Mouse (Mus musculus) heart, adult 2 months (tissue): Measurements from ENCODE around the gene Sco1. TPM values are rescaled to one million over a fixed set of nuclear protein-coding genes. Genes with fewer than 3 reads are reported as not detected.

ENCODE experiments used
- DNase-seq, 2 experiments: peaks; one replicate each; pipeline ENCODE4 v3.0.0; 2021
- H3K27ac ChIP-seq: fragments of 200-600 bp; 2 replicates; pipeline ENCODE4 v1.8.1; 2022
- H3K27me3 ChIP-seq: fragments of 200-500 bp; 2 replicates; pipeline ENCODE4 v1.6.1; 2012; ENCODE audit warnings: mild to moderate bottlenecking, low read length, inconsistent platforms, mixed read lengths; ENCODE audit not compliant: control insufficient read depth, insufficient read depth
- H3K36me3 ChIP-seq: fragments of 200-500 bp; 2 replicates; pipeline ENCODE4 v1.6.1; 2012; ENCODE audit warnings: low read length, inconsistent platforms; ENCODE audit not compliant: control insufficient read depth, insufficient read depth
- H3K4me1 ChIP-seq: fragments of 200-500 bp; 2 replicates; pipeline ENCODE4 v1.6.1; 2011; ENCODE audit warnings: low read length; ENCODE audit not compliant: control insufficient read depth, insufficient read depth
- H3K4me3 ChIP-seq: fragments of 200-600 bp; 2 replicates; pipeline ENCODE4 v1.8.1; 2022
- H3K79me2 ChIP-seq: fragments of 200-500 bp; replicated peaks from 2 replicates; pipeline ENCODE4 v1.6.1; 2012; ENCODE audit warnings: mild to moderate bottlenecking, inconsistent platforms, low read length, moderate library complexity, mixed read lengths; ENCODE audit not compliant: control insufficient read depth, insufficient read depth
- H3K9ac ChIP-seq: fragments of 200-500 bp; 2 replicates; pipeline ENCODE4 v1.6.1; 2012; ENCODE audit warnings: low read depth, mild to moderate bottlenecking, control low read depth, inconsistent platforms, low read length, mixed read lengths
- CTCF ChIP-seq: fragments of 200-600 bp; IDR thresholded peaks from 2 replicates; pipeline ENCODE4 v1.8.1; 2022; ENCODE audit warnings: antibody characterized with exemption, mild to moderate bottlenecking, moderate library complexity
- EP300 ChIP-seq: fragments of 200-500 bp; IDR thresholded peaks from 2 replicates; pipeline ENCODE4 v1.6.1; 2011; ENCODE audit warnings: low read depth, low read length, control low read depth; ENCODE audit not compliant: insufficient read depth
- POLR2A ChIP-seq: fragments of 200-500 bp; IDR thresholded peaks from 2 replicates; pipeline ENCODE4 v1.6.1; 2011; ENCODE audit warnings: mild to moderate bottlenecking, low read depth, low read length, control low read depth; ENCODE audit not compliant: insufficient read depth
- WGBS: fragments of 180-500 bp; shearing (Covaris S2); methylation state at CpG from one replicate; pipeline ENCODE4 v1.1.7; 2018; 5-methylcytosine and 5-hydroxymethylcytosine counted together
- intact Hi-C: fragments of 180-260 bp; cut with DNase I; formaldehyde crosslinking; loops from one replicate; pipeline ENCODE4 v1.15.1; 2025
- microRNA-seq, 2 experiments: library from miRNA; unstranded; fragments of <30 nt; microRNA quantifications; one replicate each; pipeline ENCODE4 v1.2.0; 2021
- polyA plus RNA-seq: library from polyadenylated mRNA; depleted of rRNA; stranded (reverse); fragments of >200 nt; gene quantifications from 2 replicates; pipeline ENCODE4 v1.2.3, GENCODE M21; 2012; rRNA removed
- total RNA-seq, 2 experiments: library from RNA; stranded (reverse); gene quantifications; 2 replicates each; pipeline ENCODE4 v1.2.3; 2021

Sco1 gene
- total and polyA plus RNA-seq, 3 experiments = 7.8 to 20.1 (median 18.3) TPM

DNA sequence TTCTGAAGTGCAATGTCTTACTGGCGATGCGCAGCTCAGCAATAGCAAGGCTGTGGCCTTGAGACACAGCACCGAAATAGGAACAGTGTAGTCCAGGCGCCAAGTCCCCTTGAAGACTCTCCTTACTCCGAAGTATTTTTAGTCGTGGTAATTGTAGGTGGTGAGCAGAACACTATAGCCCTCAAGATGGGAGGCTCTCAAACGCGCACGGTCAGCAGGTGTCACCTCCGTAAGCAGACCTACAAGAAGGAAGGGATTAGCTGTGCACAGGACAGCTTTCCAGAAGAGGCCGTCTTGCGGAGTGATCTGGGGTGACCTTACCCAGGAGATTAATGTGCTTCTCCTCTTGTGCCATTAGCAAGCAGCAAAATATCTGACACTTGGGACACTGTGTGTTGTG is 62.4 kb downstream of the Sco1 start:
- Histone ChIP-seq H3K79me2 (no peaks in the 10 kb centered on the region), H3K27ac (no peak overlapping the region), H3K4me3 (no peak overlapping the region), H3K27me3 (no peaks in the 10 kb centered on the region), H3K4me1 (no peaks in the 10 kb centered on the region), H3K36me3 (no peaks in the 10 kb centered on the region), H3K9ac (no peak overlapping the region)
- intact Hi-C loops = loop anchor here (5.0 kb wide), 1 partner anchor 562 kb away; no protein-coding TSS in a partner anchor
- no peak for TF ChIP-seq POLR2A
- no peak for TF ChIP-seq EP300
- TF ChIP-seq CTCF = no peak
- no peak for DNase-seq
- WGBS = 84% methylated on average over 12 of the region's 12 CpGs

Small RNA genes lying within 50 kb of the gene (microRNA-seq; reads per million reads assigned to microRNA genes)
- 0 reads per million in 2 experiments for gene Mir6923

Other genes starting within 250 kb of the Sco1 start
- gene Pirt, start 140.7 kb upstream of the Sco1 start, total RNA-seq = 1 to 10 TPM; 7.9 to 8.3 TPM
- gene Pirt, start 140.7 kb upstream of the Sco1 start, polyA plus RNA-seq = 6.6 and 13.6 TPM in 2 replicates
- not detected for gene Tmem238l, start 96.0 kb upstream of the Sco1 start, total RNA-seq
- gene Tmem238l, start 96.0 kb upstream of the Sco1 start, polyA plus RNA-seq = not detected in 2 replicates
- 1 to 10 TPM; 1.9 to 2.0 TPM for gene Tmem220, start 27.5 kb upstream of the Sco1 start, total RNA-seq
- gene Tmem220, start 27.5 kb upstream of the Sco1 start, polyA plus RNA-seq = 2.1 and 3.8 TPM in 2 replicates
- 10 to 100 TPM; 10.8 to 14.6 TPM for gene Adprm, start 76 bp upstream of the Sco1 start, total RNA-seq
- 9.8 and 20.6 TPM in 2 replicates for gene Adprm, start 76 bp upstream of the Sco1 start, polyA plus RNA-seq
- gene Myh3, start 25.6 kb downstream of the Sco1 start, total RNA-seq = not detected
- gene Myh3, start 25.6 kb downstream of the Sco1 start, polyA plus RNA-seq = not detected in 2 replicates
- gene Myh2, start 118.4 kb downstream of the Sco1 start, total RNA-seq = not detected
- not detected in 2 replicates for gene Myh2, start 118.4 kb downstream of the Sco1 start, polyA plus RNA-seq
- not detected for gene Myh1, start 147.4 kb downstream of the Sco1 start, total RNA-seq
- gene Myh1, start 147.4 kb downstream of the Sco1 start, polyA plus RNA-seq = 0.03 TPM in 1 of 2 replicates, not detected in the other
- under 1 TPM in 1 of 2 experiments, not detected in 1; 0.05 TPM for gene Myh4, start 185.4 kb downstream of the Sco1 start, total RNA-seq
- not detected in 2 replicates for gene Myh4, start 185.4 kb downstream of the Sco1 start, polyA plus RNA-seq
- not detected for gene Myh8, start 224.5 kb downstream of the Sco1 start, total RNA-seq
- gene Myh8, start 224.5 kb downstream of the Sco1 start, polyA plus RNA-seq = 0.06 TPM in 1 of 2 replicates, not detected in the other